Mouse (Mus musculus): ENCODE measurements around the gene Hoxc4. TPM values are rescaled to one million over a fixed set of nuclear protein-coding genes. Genes with fewer than 3 reads are reported as not detected.

Hoxc4 gene
- polyA plus RNA-seq, 1 experiment from 2014 or later: 5.9 TPM

- Histone ChIP-seq H3K4me1 (replicated peaks; ENCODE audit: insufficient read depth, low read length) (peaks cover 24% of the 10 kb centered on the region), H3K4me2 (ENCODE audit: low read length) (peak overlapping the region; percentile 80), H3K27me3 (ENCODE audit: insufficient read depth, low read length) (0 out of 2 replicates have a peak, but pooled peaks cover 8% of the 10 kb centered on the region), H3K4me3 (replicated peaks; ENCODE audit: low read depth, low read length) (peak overlapping the region; percentile 45), H3K9ac (ENCODE audit: low read depth, low read length) (peak overlapping the region; percentile 83), H3K9me3 (replicated peaks; ENCODE audit: low read length) (no peaks in the 10 kb centered on the region), H3K27ac (peak overlapping the region; percentile 92), H3K36me3 (ENCODE audit: insufficient read depth, low read length) (no peaks in the 10 kb centered on the region)
- ATAC-seq (replicated peaks; ENCODE audit: low FRiP score, low read depth): no peak
- 4% methylated on average over 24 of the region's 24 CpGs for WGBS
- no peak for DNase-seq (ENCODE audit: low spot score)
- no peak for TF ChIP-seq CTCF (IDR thresholded peaks at IDR 0.05; ENCODE audit: low read depth)
These were observed 18.2 kb upstream of the Hoxc4 start for GRCm38 (mm10) chr15:103000501-103000901.

GRCm38 (mm10) chr15:103001370-103001769 is 17.4 kb upstream of the Hoxc4 start:
- H3K36me3 ChIP-seq (ENCODE audit: insufficient read depth, low read length): no peaks in the 10 kb centered on the region
- WGBS: 56% methylated on average over 2 of the region's 2 CpGs
- H3K9me3 ChIP-seq (replicated peaks; ENCODE audit: low read length): no peaks in the 10 kb centered on the region
- no peak for TF ChIP-seq CTCF (IDR thresholded peaks at IDR 0.05; ENCODE audit: low read depth)
- peak overlapping the region; percentile 83 for H3K9ac ChIP-seq (ENCODE audit: low read depth, low read length)
- H3K27ac ChIP-seq: peak overlapping the region; percentile 92
- H3K27me3 ChIP-seq (ENCODE audit: insufficient read depth, low read length): 0 out of 2 replicates have a peak, but pooled peaks cover 8% of the 10 kb centered on the region
- H3K4me3 ChIP-seq (replicated peaks; ENCODE audit: low read depth, low read length): peak overlapping the region; percentile 45
- ATAC-seq (replicated peaks; ENCODE audit: low FRiP score, low read depth) (no peak), DNase-seq (ENCODE audit: low spot score) (no peak)
- H3K4me1 ChIP-seq (replicated peaks; ENCODE audit: insufficient read depth, low read length): peaks cover 24% of the 10 kb centered on the region
- H3K4me2 ChIP-seq (ENCODE audit: low read length): peak overlapping the region; percentile 80

DNA sequence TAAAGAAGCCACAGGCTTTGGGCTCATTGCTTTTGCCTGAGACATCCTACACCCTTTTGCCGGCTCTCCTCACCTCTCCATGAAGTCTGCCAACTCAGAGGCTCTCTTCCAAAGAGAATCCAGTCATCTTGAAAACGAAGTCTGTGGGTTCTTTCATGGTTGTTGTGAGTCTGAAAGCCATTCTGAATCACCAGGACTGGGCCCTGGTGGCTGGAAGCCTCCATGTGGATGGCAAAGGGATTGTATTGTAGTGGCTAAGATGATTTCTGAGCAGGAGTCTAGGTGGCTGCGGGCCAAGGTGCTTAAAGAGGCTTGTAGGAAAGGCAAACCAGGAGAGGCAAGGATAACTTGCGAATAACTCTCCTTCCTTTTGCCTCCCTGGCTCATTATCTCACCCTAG is 16.6 kb upstream of the Hoxc4 start:
- no peaks in the 10 kb centered on the region for H3K36me3 ChIP-seq (ENCODE audit: insufficient read depth, low read length)
- DNase-seq (ENCODE audit: low spot score): no peak
- no peak; the same call in 1 of the 2 replicates for TF ChIP-seq CTCF (IDR thresholded peaks at IDR 0.05; ENCODE audit: low read depth)
- 32% methylated on average over 4 of the region's 4 CpGs for WGBS
- H3K4me1 ChIP-seq (replicated peaks; ENCODE audit: insufficient read depth, low read length): peaks cover 24% of the 10 kb centered on the region
- H3K4me3 ChIP-seq (replicated peaks; ENCODE audit: low read depth, low read length): no peak overlapping the region
- no peaks in the 10 kb centered on the region for H3K9me3 ChIP-seq (replicated peaks; ENCODE audit: low read length)
- H3K27ac ChIP-seq: peak overlapping the region; percentile 92
- 0 out of 2 replicates have a peak, but pooled peaks cover 5% of the 10 kb centered on the region for H3K27me3 ChIP-seq (ENCODE audit: insufficient read depth, low read length)
- H3K4me2 ChIP-seq (ENCODE audit: low read length): peak overlapping the region; percentile 80
- peak overlapping the region; percentile 83; the same call in 1 of the 2 replicates for H3K9ac ChIP-seq (ENCODE audit: low read depth, low read length)
- no peak for ATAC-seq (replicated peaks; ENCODE audit: low FRiP score, low read depth)

DNA sequence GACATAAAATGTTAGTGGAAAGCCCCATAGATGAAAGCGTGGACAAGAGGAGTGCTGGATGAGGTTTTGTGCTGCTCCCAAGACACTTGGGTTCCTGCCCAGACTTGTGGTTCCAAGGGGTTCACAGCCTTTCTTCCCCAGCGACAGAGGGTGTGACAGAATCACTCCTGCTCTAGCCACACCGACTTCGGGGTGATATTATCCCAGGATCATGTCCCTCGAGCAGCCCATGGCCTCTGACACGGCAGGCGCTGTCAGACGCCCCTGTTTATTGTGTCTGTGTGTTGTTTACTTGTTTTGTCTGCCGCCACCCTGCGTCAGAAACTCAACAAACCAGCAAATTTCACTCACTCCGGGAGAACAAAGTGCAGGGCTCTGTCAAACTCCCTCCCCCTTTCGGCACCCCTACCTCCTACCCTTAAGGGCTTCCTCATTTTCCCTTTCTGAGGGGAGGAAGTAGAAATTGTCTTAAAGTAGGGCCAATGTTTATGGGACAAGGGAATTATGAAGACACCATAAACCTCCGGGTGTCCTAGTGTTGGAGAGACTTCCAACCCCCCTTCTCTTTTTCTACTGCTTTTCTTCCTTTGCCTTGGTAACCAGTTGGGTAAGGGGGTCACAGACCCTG is 15.8 kb upstream of the Hoxc4 start:
- no peaks in the 10 kb centered on the region for H3K36me3 ChIP-seq (ENCODE audit: insufficient read depth, low read length)
- 19% methylated on average over 13 of the region's 13 CpGs for WGBS
- no peak for TF ChIP-seq CTCF (IDR thresholded peaks at IDR 0.05; ENCODE audit: low read depth)
- H3K4me2 ChIP-seq (ENCODE audit: low read length): peak overlapping the region; percentile 80
- DNase-seq (ENCODE audit: low spot score) (no peak), ATAC-seq (replicated peaks; ENCODE audit: low FRiP score, low read depth) (no peak)
- 0 out of 2 replicates have a peak overlapping the region, but pooled peaks have one; percentile 14 for H3K9ac ChIP-seq (ENCODE audit: low read depth, low read length)
- H3K4me3 ChIP-seq (replicated peaks; ENCODE audit: low read depth, low read length): no peak overlapping the region
- peaks cover 28% of the 10 kb centered on the region for H3K4me1 ChIP-seq (replicated peaks; ENCODE audit: insufficient read depth, low read length)
- no peaks in the 10 kb centered on the region for H3K9me3 ChIP-seq (replicated peaks; ENCODE audit: low read length)
- H3K27ac ChIP-seq: peak overlapping the region; percentile 92; the same call in 1 of the 2 replicates
- H3K27me3 ChIP-seq (ENCODE audit: insufficient read depth, low read length): 0 out of 2 replicates have a peak, but pooled peaks cover 5% of the 10 kb centered on the region

GRCm38 (mm10) chr15:103005308-103005707 is 13.4 kb upstream of the Hoxc4 start:
- Histone ChIP-seq H3K4me1 (replicated peaks; ENCODE audit: insufficient read depth, low read length) (peaks cover 36% of the 10 kb centered on the region), H3K36me3 (ENCODE audit: insufficient read depth, low read length) (no peaks in the 10 kb centered on the region), H3K9me3 (replicated peaks; ENCODE audit: low read length) (no peaks in the 10 kb centered on the region), H3K4me3 (replicated peaks; ENCODE audit: low read depth, low read length) (peak overlapping the region; percentile 12), H3K9ac (ENCODE audit: low read depth, low read length) (peak overlapping the region; percentile 52; the same call in 1 of the 2 replicates), H3K4me2 (ENCODE audit: low read length) (peak overlapping the region; percentile 53), H3K27me3 (ENCODE audit: insufficient read depth, low read length) (no peaks in the 10 kb centered on the region; the same call in 1 of the 2 replicates), H3K27ac (peak overlapping the region; percentile 89)
- ATAC-seq (replicated peaks; ENCODE audit: low FRiP score, low read depth) (no peak), DNase-seq (ENCODE audit: low spot score) (no peak)
- TF ChIP-seq CTCF (IDR thresholded peaks at IDR 0.05; ENCODE audit: low read depth): no peak
- WGBS: 5% methylated on average over 17 of the region's 17 CpGs

GRCm38 (mm10) chr15:103005797-103006196 is 12.9 kb upstream of the Hoxc4 start:
- no peak for TF ChIP-seq CTCF (IDR thresholded peaks at IDR 0.05; ENCODE audit: low read depth)
- Histone ChIP-seq H3K9me3 (replicated peaks; ENCODE audit: low read length) (no peaks in the 10 kb centered on the region), H3K4me2 (ENCODE audit: low read length) (peak overlapping the region; percentile 53), H3K36me3 (ENCODE audit: insufficient read depth, low read length) (no peaks in the 10 kb centered on the region), H3K4me3 (replicated peaks; ENCODE audit: low read depth, low read length) (peak overlapping the region; percentile 12), H3K4me1 (replicated peaks; ENCODE audit: insufficient read depth, low read length) (peaks cover 37% of the 10 kb centered on the region), H3K27me3 (ENCODE audit: insufficient read depth, low read length) (no peaks in the 10 kb centered on the region; the same call in 1 of the 2 replicates), H3K9ac (ENCODE audit: low read depth, low read length) (peak overlapping the region; percentile 52; the same call in 1 of the 2 replicates), H3K27ac (peak overlapping the region; percentile 89)
- ATAC-seq (replicated peaks; ENCODE audit: low FRiP score, low read depth): no peak
- DNase-seq (ENCODE audit: low spot score): peak; percentile 73
- 11% methylated on average over 5 of the region's 5 CpGs for WGBS
